Mouse (Mus musculus): ENCODE measurements around the gene Jmjd7.

The Jmjd7 gene

GRCm38 (mm10) chr2:120012924-120013323, 14.4 kb upstream of the Jmjd7 start:
- no peak for DNase-seq (ENCODE audit: low read depth)

- DNase-seq (ENCODE audit: low read depth), result no peak
Observed at GRCm38 (mm10) chr2:120013831-120014486, 13.3 kb upstream of the Jmjd7 start.

GRCm38 (mm10) chr2:120015882-120016281, 11.4 kb upstream of the Jmjd7 start:
- no peak for DNase-seq (ENCODE audit: low read depth)

GRCm38 (mm10) chr2:120017599-120017998, 9.7 kb upstream of the Jmjd7 start:
- DNase-seq (ENCODE audit: low read depth), result no peak

GRCm38 (mm10) chr2:120024337-120024736, 2.9 kb upstream of the Jmjd7 start:
- DNase-seq (ENCODE audit: low read depth), result no peak

GRCm38 (mm10) chr2:120027950-120028331, 658 bp downstream of the Jmjd7 start:
- no peak for DNase-seq (ENCODE audit: low read depth)

GRCm38 (mm10) chr2:120030380-120030779, 3.1 kb downstream of the Jmjd7 start:
- no peak for DNase-seq (ENCODE audit: low read depth)

- DNase-seq (ENCODE audit: low read depth), result no peak
Observed at GRCm38 (mm10) chr2:120032726-120033467, 5.6 kb downstream of the Jmjd7 start, which contains the start of gene Pla2g4b. Gene Pla2g4b (plus strand): TSS chr2:120033417.

GRCm38 (mm10) chr2:120033726-120034125, 6.4 kb downstream of the Jmjd7 start:
- no peak for DNase-seq (ENCODE audit: low read depth)

GRCm38 (mm10) chr2:120037744-120038143, 10.5 kb downstream of the Jmjd7 start:
- no peak for DNase-seq (ENCODE audit: low read depth)

- no peak for DNase-seq (ENCODE audit: low read depth)
Observed at GRCm38 (mm10) chr2:120040991-120041390, 13.7 kb downstream of the Jmjd7 start.

- DNase-seq (ENCODE audit: low read depth), result no peak
Observed at GRCm38 (mm10) chr2:120044101-120044603, 16.9 kb downstream of the Jmjd7 start.

GRCm38 (mm10) chr2:120044676-120045075, 17.4 kb downstream of the Jmjd7 start:
- DNase-seq (ENCODE audit: low read depth), result no peak

- no peak for DNase-seq (ENCODE audit: low read depth)
Observed at GRCm38 (mm10) chr2:120046486-120047310, 19.4 kb downstream of the Jmjd7 start.

- DNase-seq (ENCODE audit: low read depth), result no peak
Observed at GRCm38 (mm10) chr2:120048173-120048572, 20.9 kb downstream of the Jmjd7 start.

- DNase-seq (ENCODE audit: low read depth), result no peak
Observed at GRCm38 (mm10) chr2:120049632-120050274, 22.5 kb downstream of the Jmjd7 start.

- DNase-seq (ENCODE audit: low read depth), result no peak
Observed at GRCm38 (mm10) chr2:120051405-120051804, 24.1 kb downstream of the Jmjd7 start.

- no peak for DNase-seq (ENCODE audit: low read depth)
Observed at GRCm38 (mm10) chr2:120054771-120055552, 27.7 kb downstream of the Jmjd7 start.

GRCm38 (mm10) chr2:120055923-120056322, 28.6 kb downstream of the Jmjd7 start:
- DNase-seq (ENCODE audit: low read depth), result no peak

- DNase-seq (ENCODE audit: low read depth), result no peak
Observed at GRCm38 (mm10) chr2:120058818-120059217, 31.5 kb downstream of the Jmjd7 start.

GRCm38 (mm10) chr2:120059466-120059865, 32.2 kb downstream of the Jmjd7 start:
- no peak for DNase-seq (ENCODE audit: low read depth)

All from c-Kit-positive CD71-negative TER-119-negative erythroid progenitor cells, embryonic 14.5 days (primary cell).